Mouse (Mus musculus): ENCODE measurements around the gene Tdpoz1.

- TF ChIP-seq CTCF (IDR thresholded peaks at IDR 0.05; ENCODE audit: low read depth) = no peak
- TF ChIP-seq EP300 (optimal IDR thresholded peaks at IDR 0.05) = no peak
These were observed 23.5 kb downstream of the Tdpoz1 start, which contains the start of gene Tdpoz2 for GRCm38 (mm10) chr3:93652586-93652985.
